Mouse (Mus musculus): ENCODE data around the gene Apbb1ip.

DNA sequence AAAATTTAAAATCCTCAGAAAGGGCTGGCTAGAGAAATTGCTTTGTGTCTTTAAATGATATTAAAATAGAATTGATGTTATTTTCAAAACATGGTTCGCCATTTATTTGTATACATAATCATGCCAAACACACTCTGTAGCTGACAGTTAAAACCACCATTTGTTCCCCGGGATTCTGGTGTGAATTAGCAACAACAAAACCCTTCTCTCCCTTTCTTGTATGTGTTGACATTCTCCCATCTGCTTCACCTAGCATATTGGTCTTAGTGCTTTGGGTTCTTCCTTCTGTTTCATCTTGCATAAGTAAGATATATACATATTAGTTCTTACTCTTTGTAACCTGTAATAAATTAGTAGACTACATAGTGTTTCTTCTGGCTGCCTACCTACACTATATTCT lies 144.8 kb downstream of the Apbb1ip start:
- TF ChIP-seq CTCF (IDR thresholded peaks at IDR 0.05; ENCODE audit: low read depth): no peak
- TF ChIP-seq EP300 (IDR thresholded peaks at IDR 0.05; ENCODE audit: low read depth): no peak

All from heart, postnatal 0 days (tissue).